Mouse (Mus musculus): Measurements from ENCODE around the gene 1700001O22Rik. TPM values are rescaled to one million over a fixed set of nuclear protein-coding genes. Genes with fewer than 3 reads are reported as not detected.

The 1700001O22Rik gene
- total RNA-seq, 2 experiments from 2014 or later: 2.1 to 2.3 TPM

DNA sequence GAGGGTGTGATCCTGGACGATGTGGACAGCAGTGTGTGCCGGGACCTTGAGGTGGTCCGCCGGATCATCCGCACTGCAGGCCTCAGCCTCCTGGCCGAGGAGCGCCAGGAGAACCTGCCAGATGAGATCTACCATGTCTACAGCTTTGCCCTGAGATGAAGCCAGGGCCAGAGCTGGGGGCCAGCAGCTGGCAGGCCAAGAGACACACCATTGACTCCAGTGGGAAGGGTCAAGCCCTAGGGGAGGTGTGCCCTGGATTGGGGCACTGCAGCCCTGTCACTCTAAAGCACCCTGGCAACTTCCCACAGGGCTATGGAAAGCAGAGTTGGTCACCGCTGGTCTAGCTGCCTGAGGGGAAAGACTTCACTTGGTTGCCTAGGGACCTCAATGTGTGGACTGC, 19.0 kb upstream of the 1700001O22Rik start:
- DNase-seq (ENCODE audit: extremely low spot score in 1 of 2, low spot score in 2 of 2): no peak
- intact Hi-C loops (cut with DNase I): no loop called here

DNA sequence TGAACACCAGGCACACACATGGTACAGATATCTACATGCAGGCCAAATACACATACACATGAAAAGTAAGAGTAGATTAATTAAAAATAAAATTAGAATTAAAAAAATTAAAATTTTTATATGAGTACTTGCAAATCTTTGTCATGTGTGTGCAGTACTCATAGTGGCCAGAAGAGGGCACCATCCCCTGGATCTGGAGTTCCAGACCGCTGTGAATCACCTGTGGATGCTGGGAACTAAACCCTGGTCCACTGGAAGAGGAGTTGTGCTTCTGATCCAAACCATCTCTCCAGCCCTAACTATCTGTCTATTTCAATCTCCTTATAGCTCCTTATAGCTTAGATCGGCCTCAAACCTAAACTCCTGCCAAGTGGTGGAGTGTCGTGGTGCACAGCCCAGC, 17.6 kb upstream of the 1700001O22Rik start:
- DNase-seq (ENCODE audit: extremely low spot score in 1 of 2, low spot score in 2 of 2): no peak
- intact Hi-C loops (cut with DNase I): no loop called here

DNA sequence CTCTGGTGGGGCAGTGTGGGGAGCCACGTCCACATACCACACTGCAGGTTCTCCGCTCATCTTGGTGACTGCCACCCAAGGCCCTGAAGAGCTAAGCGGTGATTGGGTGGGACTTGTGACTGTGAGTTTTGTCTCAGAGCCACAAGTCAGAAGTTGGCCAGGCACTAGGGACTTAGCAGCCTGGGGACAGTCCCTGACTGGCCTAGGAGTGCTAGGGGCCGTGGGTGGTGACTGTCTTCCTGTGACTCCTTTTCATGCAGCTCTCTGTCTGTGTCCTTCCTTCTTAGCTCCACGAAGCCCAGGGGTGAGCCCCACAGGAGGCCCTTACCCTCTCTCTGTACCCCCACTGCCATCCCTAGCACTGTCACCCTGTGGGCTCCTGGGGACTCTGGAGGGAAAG, 16.4 kb upstream of the 1700001O22Rik start:
- DNase-seq (ENCODE audit: extremely low spot score in 1 of 2, low spot score in 2 of 2): no peak
- intact Hi-C loops (cut with DNase I): no loop called here

DNA sequence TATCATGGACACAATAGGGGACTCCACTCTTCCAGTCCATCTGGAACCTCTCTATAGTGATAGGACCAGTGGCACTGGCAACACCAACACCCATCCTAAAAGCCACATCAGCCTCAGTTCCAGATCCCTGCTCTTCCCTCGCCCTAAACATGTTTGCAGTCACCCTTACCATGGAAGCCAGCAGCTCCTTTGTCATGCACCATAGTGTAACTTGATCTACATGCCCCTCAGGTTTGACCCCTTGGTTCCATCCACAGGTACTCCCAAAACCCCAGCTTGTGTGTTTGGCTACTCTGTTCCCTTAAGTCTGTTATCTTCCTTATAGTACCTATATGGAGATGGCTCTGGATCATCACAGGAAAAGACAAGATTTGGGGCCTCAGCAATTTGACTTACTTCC, 12.9 kb upstream of the 1700001O22Rik start:
- no peak for DNase-seq (ENCODE audit: extremely low spot score in 1 of 2, low spot score in 2 of 2)
- intact Hi-C loops (cut with DNase I): no loop called here

DNA sequence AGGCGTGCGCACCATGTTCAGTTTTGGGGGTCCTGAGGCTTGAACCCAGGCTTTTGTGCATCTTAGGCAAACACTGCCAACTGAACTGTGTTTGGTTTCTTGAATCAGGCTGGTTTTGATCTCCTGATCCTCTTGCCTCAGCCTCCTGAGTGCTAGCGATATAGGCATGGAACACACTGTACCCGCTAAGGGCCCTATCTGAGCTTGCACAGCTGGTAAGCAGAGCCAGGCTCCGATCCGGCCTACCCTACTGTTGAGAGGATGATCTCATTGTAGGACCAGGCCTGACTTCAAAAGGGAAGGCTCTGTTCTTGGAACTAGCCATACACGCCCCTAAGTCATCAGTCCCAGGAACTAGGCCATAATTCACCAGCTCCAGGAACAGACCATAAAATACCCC, 7.1 kb upstream of the 1700001O22Rik start:
- intact Hi-C loops (cut with DNase I): no loop called here
- DNase-seq (ENCODE audit: extremely low spot score in 1 of 2, low spot score in 2 of 2): no peak

DNA sequence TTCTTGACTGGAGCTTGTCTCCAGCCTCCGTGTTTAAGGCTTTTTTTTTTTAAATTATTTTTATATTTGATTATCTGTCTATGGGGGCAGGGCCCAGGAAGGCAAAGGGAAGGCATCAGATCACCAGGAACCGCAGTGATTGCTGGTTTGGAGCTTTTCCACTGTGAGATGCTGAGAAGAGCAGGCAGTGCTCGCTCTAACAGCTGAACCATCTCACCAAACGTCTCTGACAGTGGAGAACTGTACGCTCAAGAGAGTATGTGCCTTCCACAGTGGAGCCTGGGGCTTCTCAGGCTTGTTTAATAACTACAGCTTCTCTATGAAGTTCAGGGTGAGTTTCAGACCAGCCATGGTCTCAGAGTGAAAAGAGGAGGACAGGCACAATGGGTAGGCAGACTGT, 6.0 kb upstream of the 1700001O22Rik start:
- no peak for DNase-seq (ENCODE audit: extremely low spot score in 1 of 2, low spot score in 2 of 2)
- intact Hi-C loops (cut with DNase I): no loop called here

DNA sequence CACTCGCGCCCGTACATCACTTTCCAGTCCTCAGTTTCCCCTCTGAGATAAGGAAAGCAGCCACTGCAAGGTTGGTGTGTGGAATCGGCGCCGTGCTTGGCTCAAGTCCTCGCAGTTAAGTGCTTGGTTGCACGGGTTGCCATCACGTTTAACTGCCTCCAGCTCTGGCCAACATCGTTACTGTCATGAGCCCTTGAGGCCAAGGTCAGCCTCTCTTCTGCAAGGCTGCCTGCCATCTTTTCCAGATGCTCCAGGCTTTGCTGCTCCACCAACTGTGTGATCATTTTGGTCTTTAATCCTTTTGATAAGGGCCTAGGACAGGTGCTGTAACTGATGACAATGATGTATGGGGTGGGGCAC, 4.8 kb upstream of the 1700001O22Rik start:
- no peak for DNase-seq (ENCODE audit: extremely low spot score in 1 of 2, low spot score in 2 of 2)
- intact Hi-C loops (cut with DNase I): no loop called here

DNA sequence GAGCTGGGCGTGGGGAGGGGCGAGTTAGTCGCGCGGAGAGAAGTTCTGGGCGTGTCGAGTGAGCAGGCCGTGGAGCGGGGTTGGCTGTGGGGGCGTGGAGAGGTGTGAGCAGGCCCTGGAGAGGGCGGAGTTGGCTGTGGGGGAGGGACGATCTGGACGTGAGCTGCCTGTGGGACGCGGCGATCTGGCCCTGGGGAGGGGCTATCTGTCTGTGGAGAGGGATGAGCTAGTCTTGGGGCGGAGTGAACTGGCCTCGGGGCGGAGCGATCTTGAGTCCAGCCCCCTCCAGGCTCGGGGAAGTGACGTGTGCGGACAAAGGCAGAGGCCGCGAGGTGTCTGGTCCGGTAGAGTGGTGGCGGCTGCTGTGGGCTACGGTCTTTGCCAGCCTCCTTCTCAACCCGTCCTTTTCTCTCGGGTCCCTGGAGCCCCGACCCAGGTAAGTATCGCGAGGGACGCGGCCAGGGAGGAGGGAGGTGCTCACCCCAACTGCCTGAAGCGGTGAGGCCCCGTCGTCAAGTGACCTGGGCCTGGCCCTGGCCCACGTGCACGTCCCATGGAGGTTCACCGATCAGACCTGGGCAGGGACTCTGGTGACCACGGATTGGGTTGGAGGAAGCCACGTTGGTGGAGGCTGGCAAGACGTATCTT, 4.3 kb upstream of the 1700001O22Rik start, which contains the start of gene Ntmt1:
Ntmt1 (plus strand) TSS at position 179 of the 648 bp plus-strand sequence.
- intact Hi-C loops (cut with DNase I): no loop called here
- DNase-seq (ENCODE audit: extremely low spot score in 1 of 2, low spot score in 2 of 2): peak; percentile 98 to 100

DNA sequence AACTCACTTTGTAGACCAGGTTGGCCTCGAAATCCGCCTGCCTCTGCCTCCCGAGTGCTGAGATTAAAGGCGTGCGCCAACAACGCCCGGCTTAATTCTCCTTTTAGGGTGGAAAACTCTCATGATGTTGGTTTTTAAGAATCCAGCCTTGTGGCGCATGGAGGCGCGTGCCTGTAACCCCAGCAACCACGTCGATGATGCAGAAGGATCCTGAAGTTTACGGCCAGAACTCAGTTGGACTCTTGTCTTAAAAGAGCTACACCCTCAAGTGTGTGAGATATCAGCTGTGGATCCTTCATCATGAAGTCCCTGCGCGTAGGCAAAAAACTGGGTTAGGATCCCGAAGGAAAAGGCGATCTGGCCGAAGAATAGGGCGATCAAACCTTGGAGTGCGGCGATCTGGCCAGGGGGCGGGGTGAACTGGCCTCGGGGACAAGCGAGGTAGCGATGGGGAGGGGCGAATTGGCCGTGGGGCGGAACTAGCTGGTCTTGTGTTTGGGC, 3.7 kb upstream of the 1700001O22Rik start:
- intact Hi-C loops (cut with DNase I): no loop called here
- DNase-seq (ENCODE audit: extremely low spot score in 1 of 2, low spot score in 2 of 2): peak in 1 of 2 experiments; percentile 55

DNA sequence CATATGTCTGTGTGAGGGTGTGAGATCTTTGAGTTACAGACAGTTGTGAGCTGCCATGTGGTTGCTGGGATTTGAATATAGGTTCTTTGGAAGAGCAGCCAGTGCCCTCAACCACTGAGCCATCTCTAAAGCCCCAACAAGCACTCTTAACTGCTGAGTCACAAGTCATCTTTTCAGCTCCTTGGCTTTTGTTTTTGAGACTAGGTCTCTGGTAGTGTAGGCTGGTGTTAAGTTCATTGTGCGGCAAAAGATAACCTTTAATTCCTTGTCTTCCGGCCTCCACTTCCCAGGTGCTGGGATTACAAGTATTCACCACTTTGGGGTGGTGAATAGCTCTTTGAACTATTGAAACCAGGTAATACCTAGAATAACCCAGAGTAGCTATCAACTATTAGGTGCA, 2.5 kb upstream of the 1700001O22Rik start:
- no peak for DNase-seq (ENCODE audit: extremely low spot score in 1 of 2, low spot score in 2 of 2)
- intact Hi-C loops (cut with DNase I): no loop called here

DNA sequence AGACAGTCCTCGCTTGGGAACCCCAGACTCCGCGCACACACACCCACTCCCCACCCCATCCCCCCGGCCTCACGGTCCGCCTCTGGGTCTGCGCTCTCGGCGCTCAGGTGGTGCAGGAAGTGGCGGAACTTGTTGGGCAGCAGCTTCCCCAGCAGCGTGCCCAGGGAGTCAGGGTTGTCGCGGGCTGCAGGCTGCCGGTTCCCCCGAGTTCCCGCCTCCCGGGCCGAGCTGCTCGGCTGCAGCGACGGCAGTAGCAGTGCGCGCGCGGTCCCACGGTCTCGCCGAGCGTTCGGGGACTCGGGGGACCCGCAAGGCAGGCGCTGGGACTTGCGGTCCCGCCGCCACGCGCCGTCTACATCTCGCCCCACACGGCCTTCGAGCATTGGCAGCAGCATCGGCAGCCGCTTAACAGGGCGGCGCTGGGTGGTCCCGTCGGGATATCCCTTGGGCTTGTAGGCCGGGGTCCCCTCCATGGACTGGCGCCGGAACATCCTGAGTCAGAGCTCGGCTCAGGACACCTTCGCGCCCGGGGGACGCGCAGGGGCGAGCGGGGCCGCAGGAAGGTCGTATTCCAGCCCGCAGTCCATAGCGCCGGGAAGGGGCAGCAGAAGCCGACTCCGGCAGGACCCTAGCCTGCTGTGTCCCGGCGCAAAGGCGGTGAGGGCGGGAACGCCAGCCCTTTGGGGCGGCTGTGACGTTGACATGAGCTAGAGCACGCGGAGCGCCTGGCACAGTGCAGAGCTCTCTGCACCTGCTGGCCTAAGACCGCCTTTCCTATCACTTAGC, 2.2 kb downstream of the 1700001O22Rik start:
- intact Hi-C loops (cut with DNase I): no loop called here

DNA sequence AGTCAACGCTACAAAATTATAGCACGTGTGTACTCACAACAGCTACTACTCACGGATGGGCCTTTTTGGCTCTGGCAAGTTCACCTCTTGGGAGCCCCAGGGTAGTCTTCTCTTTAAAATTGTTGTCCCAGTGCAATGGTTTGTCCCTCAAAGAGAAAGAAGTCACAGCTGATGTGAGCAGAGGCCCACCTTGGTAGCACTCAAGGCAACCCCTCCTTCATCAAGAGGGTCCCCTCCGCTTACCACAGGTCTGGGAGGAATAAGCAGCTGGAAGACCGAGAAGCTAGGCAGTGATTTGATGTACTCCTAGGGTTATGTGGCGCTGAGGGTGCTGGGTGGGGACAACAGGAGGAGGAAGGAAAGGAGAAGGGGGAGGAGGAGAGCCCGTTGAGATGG, 2.8 kb downstream of the 1700001O22Rik start:
- intact Hi-C loops (cut with DNase I): no loop called here
- no peak for DNase-seq (ENCODE audit: extremely low spot score in 1 of 2, low spot score in 2 of 2)

More for the DNA sequence above, 2.2 kb downstream of the 1700001O22Rik start:
- DNase-seq (ENCODE audit: extremely low spot score in 1 of 2, low spot score in 2 of 2): peak in 1 of 2 experiments; percentile 55

DNA sequence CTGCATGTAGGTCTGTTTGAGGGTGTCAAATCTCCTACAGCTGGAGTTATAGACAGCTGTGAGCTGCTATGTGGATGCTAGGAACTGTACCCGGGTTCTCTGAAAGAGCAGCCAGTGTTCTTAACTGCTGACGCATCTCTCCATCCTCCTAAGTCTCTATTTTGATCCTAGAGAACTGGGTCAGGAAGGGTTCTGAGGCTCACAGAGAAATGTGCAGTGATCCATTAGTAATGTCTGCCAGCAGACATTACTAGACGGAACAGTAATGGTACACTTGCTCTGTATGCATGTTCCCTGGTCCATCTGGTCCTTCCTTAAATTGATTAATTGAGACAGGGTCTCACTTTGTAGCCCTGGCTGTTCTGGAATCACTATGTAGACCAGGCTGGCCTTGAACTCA, 4.0 kb downstream of the 1700001O22Rik start:
- intact Hi-C loops (cut with DNase I): loop anchor here (5.0 kb wide), 1 partner anchor 133 kb away; no protein-coding TSS in a partner anchor
- DNase-seq (ENCODE audit: extremely low spot score in 1 of 2, low spot score in 2 of 2): no peak

DNA sequence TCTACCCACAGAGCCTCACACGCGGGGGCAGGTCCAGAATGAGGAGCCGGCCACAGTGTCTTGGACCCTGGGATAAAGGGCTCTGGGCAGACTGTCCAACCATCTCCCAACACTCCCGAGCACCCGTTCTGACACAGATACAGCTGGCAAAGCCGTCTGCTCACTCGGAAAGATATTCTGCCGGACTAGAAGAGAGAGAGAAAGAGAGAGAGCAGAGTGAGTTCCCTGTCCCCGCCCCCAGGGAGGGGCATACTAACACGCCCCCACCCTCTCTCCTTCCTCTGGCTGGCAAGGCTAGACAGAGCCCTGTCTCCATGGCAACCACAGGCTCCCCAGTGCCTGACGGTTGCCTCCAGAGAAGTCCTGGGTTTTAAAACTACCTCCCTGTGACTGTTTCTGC, 7.1 kb downstream of the 1700001O22Rik start:
- intact Hi-C loops (cut with DNase I): loop anchor here (5.0 kb wide), 1 partner anchor 136 kb away; no protein-coding TSS in a partner anchor
- DNase-seq (ENCODE audit: extremely low spot score in 1 of 2, low spot score in 2 of 2): peak; percentile 91 to 92

DNA sequence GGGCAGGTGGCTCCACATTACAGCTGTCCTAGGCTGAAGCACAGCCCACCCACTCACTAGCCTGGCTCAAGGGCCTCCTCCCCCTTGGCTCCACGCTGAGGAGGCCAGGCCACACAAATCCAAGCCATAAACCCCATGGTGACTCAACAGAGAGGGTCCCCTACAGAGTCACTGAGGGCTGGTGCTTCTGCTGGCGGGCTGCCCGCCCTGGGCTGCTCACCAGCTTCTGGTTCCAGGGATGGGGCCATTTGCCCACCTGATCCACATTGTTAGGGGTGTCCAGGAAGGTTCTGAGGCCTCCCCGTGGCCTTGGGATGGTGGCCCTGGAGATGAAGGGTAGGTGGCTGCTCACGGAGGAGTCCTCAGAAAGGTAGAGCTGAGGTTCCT, 7.6 kb downstream of the 1700001O22Rik start:
- intact Hi-C loops (cut with DNase I): loop anchor here (2.0 to 5.0 kb wide), 3 partner anchors 136 to 355 kb away; no protein-coding TSS in a partner anchor
- DNase-seq (ENCODE audit: extremely low spot score in 1 of 2, low spot score in 2 of 2): no peak

DNA sequence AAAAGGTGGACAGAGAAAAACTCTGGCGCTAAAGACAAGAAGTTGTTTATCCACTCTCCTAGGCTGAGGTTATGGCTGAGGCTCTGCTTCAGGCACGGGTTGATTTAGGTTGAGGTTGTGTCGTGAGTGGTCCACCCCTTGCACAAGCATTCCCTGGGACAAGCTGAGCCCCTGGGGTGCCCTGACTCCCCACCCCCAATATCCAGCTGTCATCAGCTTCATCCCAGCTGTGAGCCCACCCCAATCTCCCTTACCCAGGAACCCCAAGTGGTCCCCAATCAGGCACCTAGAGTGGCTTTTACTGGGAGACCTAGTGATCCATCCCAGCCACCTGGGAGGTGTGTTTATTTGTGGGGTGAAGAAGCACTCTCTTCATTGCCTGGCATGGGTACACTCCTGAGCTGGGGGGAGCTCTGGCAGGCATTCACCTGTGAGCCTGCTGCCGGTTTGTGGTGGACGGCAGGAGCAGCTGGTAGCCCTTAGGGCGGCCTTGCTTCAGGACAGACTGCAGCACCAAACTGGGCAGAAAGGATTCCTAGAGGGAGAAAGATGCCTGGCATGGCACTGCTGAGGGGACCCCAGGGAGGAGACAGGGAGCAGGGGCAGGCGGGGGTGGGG, 8.1 kb downstream of the 1700001O22Rik start:
- no peak for DNase-seq (ENCODE audit: extremely low spot score in 1 of 2, low spot score in 2 of 2)
- intact Hi-C loops (cut with DNase I): loop anchor here (2.0 to 5.0 kb wide), 3 partner anchors 137 to 355 kb away; no protein-coding TSS in a partner anchor

DNA sequence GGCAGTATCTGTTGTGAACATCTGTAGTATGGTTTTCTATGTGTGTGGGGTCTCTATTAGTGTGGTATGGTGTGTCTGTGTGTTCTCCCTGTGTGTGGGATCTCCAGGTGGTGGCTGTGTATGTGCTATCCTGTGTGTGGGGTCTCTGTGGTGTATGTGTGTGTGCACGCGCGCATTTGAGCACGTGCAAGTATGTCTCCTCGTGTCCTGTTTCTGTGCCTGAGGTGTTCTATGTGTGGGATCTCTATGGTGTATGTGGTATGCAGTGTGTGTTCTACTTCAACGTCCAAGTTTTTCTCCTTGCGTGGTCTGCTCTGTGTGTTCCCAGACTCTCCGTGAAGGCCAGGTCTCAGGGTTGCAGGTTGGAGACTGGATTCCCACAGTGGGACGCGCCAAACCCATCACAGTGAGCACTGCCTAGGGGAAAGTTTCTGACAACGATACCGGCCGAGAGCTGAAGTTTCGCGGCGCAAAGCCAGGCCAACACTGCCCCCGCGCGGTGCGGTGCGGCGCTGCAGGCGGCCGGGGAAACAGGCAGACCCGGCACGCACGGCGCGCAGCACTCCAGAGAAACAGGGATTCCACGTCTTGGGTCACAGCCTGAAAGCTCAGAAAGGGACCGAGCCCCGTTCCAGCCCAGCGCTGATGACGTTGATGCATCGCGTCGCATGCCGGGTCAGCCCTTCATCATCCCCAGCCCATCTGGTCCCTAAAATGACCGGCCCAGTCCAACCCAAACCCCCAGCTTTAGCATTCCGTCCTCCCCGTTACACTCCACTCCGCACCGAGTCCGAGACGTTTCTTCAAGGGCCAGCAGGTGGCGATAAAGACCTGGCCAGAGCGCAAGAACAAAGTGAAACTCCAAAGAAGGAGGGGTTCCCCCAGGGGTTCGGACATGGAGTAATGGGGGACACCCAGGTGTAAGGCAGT, 9.0 kb downstream of the 1700001O22Rik start:
- intact Hi-C loops (cut with DNase I): loop anchor here (2.0 to 5.0 kb wide), 4 partner anchors 138 to 354 kb away; no protein-coding TSS in a partner anchor

DNA sequence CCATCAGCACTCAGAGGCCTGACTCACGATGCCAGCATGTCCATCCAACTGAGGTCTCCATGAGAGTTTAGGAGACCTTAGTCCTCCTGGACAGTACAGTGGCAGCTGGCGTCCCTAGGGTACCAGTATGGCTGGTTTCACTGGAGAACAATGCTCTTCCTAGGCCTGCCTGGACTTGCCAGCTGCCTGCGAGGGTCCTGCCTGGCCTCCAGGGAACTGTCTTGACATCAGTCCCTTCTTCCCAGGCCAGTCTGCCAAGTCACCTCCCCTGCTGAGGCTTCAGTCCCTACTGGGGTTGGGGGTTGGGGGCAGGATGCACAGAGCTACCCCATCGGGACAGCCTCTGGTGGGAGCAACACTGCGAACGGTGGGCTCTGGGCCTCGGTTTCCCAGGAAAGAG, 11.4 kb downstream of the 1700001O22Rik start:
- no peak for DNase-seq (ENCODE audit: extremely low spot score in 1 of 2, low spot score in 2 of 2)
- intact Hi-C loops (cut with DNase I): loop anchor here (5.0 kb wide), 1 partner anchor 180 kb away; no protein-coding TSS in a partner anchor

More for the DNA sequence above, 9.0 kb downstream of the 1700001O22Rik start:
- DNase-seq (ENCODE audit: extremely low spot score in 1 of 2, low spot score in 2 of 2): peak; percentile 92
